Mouse (Mus musculus) cerebellum, postnatal 25 days (tissue): Measurements from ENCODE around the gene Syce3.

ENCODE experiments used
- DNase-seq, 2 experiments: peaks; one replicate each; pipeline ENCODE4 v3.0.0; 2021; ENCODE audit warnings: mixed read lengths in 2 of 2

Gene Syce3

GRCm38 (mm10) chr15:89372536-89372935 lies 37.8 kb downstream of the Syce3 start:
- no peak for DNase-seq

- no peak for DNase-seq
These were observed 38.2 kb downstream of the Syce3 start for GRCm38 (mm10) chr15:89372068-89372467.

- peak; percentile 93 to 94 for DNase-seq
These were observed 45.2 kb downstream of the Syce3 start for GRCm38 (mm10) chr15:89365141-89365551.

- DNase-seq: no peak
These were observed 47.3 kb downstream of the Syce3 start for GRCm38 (mm10) chr15:89363051-89363450.

GRCm38 (mm10) chr15:89358784-89359183 lies 51.5 kb downstream of the Syce3 start:
- no peak for DNase-seq

- DNase-seq: peak in 1 of 2 experiments; percentile 63
These were observed 53.9 kb downstream of the Syce3 start for GRCm38 (mm10) chr15:89356372-89356771.

- DNase-seq: peak; percentile 96 to 98
These were observed 54.8 kb downstream of the Syce3 start, which contains the start of the genes Lmf2 and Ncaph2 for GRCm38 (mm10) chr15:89355241-89356187. Gene Lmf2, minus strand, starts transcription at chr15:89355659. Gene Ncaph2, plus strand, starts transcription at chr15:89355719.

- DNase-seq: peak in 1 of 2 experiments; percentile 28
These were observed 55.8 kb downstream of the Syce3 start for GRCm38 (mm10) chr15:89354455-89354854.

- no peak for DNase-seq
These were observed 56.5 kb downstream of the Syce3 start for GRCm38 (mm10) chr15:89353837-89354236.

GRCm38 (mm10) chr15:89352795-89353194 lies 57.5 kb downstream of the Syce3 start:
- no peak for DNase-seq

- DNase-seq: peak in 1 of 2 experiments; percentile 20
These were observed 58.2 kb downstream of the Syce3 start for GRCm38 (mm10) chr15:89352054-89352453.

- DNase-seq: no peak
These were observed 59.0 kb downstream of the Syce3 start for GRCm38 (mm10) chr15:89351302-89351701.

GRCm38 (mm10) chr15:89350447-89350846 lies 59.9 kb downstream of the Syce3 start:
- no peak for DNase-seq

- no peak for DNase-seq
These were observed 67.0 kb downstream of the Syce3 start for GRCm38 (mm10) chr15:89343325-89343724.

GRCm38 (mm10) chr15:89341678-89342077 lies 68.6 kb downstream of the Syce3 start:
- DNase-seq: no peak
